Mouse (Mus musculus): ENCODE results near the gene Ifnb1. TPM values are rescaled to one million over a fixed set of nuclear protein-coding genes. Genes with fewer than 3 reads are reported as not detected.

Gene Ifnb1
- polyA plus RNA-seq, 1 experiment from 2014 or later = not detected

GRCm38 (mm10) chr4:88515250-88515649 is 7.3 kb downstream of the Ifnb1 start:
- Histone ChIP-seq H3K4me3 (ENCODE audit: low read length) (no peak overlapping the region; the same call in 1 of the 2 replicates), H3K4me1 (ENCODE audit: control insufficient read depth, insufficient read depth, low read length) (0 out of 2 replicates have a peak, but pooled peaks cover 2% of the 10 kb centered on the region), H3K9me3 (ENCODE audit: control insufficient read depth, low read length) (no peaks in the 10 kb centered on the region), H3K27me3 (replicated peaks; ENCODE audit: control insufficient read depth, insufficient read depth, low read length) (no peaks in the 10 kb centered on the region), H3K4me2 (ENCODE audit: low read depth, low read length) (0 out of 2 replicates have a peak overlapping the region, but pooled peaks have one; percentile 33), H3K27ac (ENCODE audit: low read length) (no peak overlapping the region), H3K9ac (ENCODE audit: low read depth, low read length) (no peak overlapping the region), H3K36me3 (ENCODE audit: control insufficient read depth, insufficient read depth, low read length) (no peaks in the 10 kb centered on the region)
- WGBS = 38% methylated on average over 2 of the region's 2 CpGs
- no peak for ATAC-seq

GRCm38 (mm10) chr4:88514403-88514802 is 8.2 kb downstream of the Ifnb1 start:
- H3K4me3 ChIP-seq (ENCODE audit: low read length) = no peak overlapping the region
- no peaks in the 10 kb centered on the region for H3K27me3 ChIP-seq (replicated peaks; ENCODE audit: control insufficient read depth, insufficient read depth, low read length)
- H3K9ac ChIP-seq (ENCODE audit: low read depth, low read length) = no peak overlapping the region
- H3K27ac ChIP-seq (ENCODE audit: low read length) = no peak overlapping the region
- no peak for ATAC-seq
- 52% methylated on average over 4 of the region's 4 CpGs for WGBS
- no peaks in the 10 kb centered on the region for H3K36me3 ChIP-seq (ENCODE audit: control insufficient read depth, insufficient read depth, low read length)
- H3K4me1 ChIP-seq (ENCODE audit: control insufficient read depth, insufficient read depth, low read length) = 0 out of 2 replicates have a peak, but pooled peaks cover 2% of the 10 kb centered on the region
- H3K4me2 ChIP-seq (ENCODE audit: low read depth, low read length) = no peak overlapping the region
- no peaks in the 10 kb centered on the region for H3K9me3 ChIP-seq (ENCODE audit: control insufficient read depth, low read length)

- no peak overlapping the region for H3K4me2 ChIP-seq (ENCODE audit: low read depth, low read length)
- no peaks in the 10 kb centered on the region for H3K9me3 ChIP-seq (ENCODE audit: control insufficient read depth, low read length)
- no peaks in the 10 kb centered on the region for H3K36me3 ChIP-seq (ENCODE audit: control insufficient read depth, insufficient read depth, low read length)
- H3K27ac ChIP-seq (ENCODE audit: low read length) = no peak overlapping the region
- no peaks in the 10 kb centered on the region for H3K27me3 ChIP-seq (replicated peaks; ENCODE audit: control insufficient read depth, insufficient read depth, low read length)
- 88% methylated on average over 4 of the region's 4 CpGs for WGBS
- ATAC-seq = no peak
- H3K9ac ChIP-seq (ENCODE audit: low read depth, low read length) = no peak overlapping the region
- no peak overlapping the region for H3K4me3 ChIP-seq (ENCODE audit: low read length)
- H3K4me1 ChIP-seq (ENCODE audit: control insufficient read depth, insufficient read depth, low read length) = 0 out of 2 replicates have a peak, but pooled peaks cover 2% of the 10 kb centered on the region
Measured at GRCm38 (mm10) chr4:88513743-88514142, 8.8 kb downstream of the Ifnb1 start.

GRCm38 (mm10) chr4:88503753-88504152 is 18.8 kb downstream of the Ifnb1 start:
- Histone ChIP-seq H3K4me3 (ENCODE audit: low read length) (no peak overlapping the region), H3K36me3 (ENCODE audit: control insufficient read depth, insufficient read depth, low read length) (no peaks in the 10 kb centered on the region), H3K9me3 (ENCODE audit: control insufficient read depth, low read length) (no peaks in the 10 kb centered on the region), H3K4me1 (ENCODE audit: control insufficient read depth, insufficient read depth, low read length) (no peaks in the 10 kb centered on the region), H3K27ac (ENCODE audit: low read length) (no peak overlapping the region), H3K27me3 (replicated peaks; ENCODE audit: control insufficient read depth, insufficient read depth, low read length) (no peaks in the 10 kb centered on the region), H3K9ac (ENCODE audit: low read depth, low read length) (no peak overlapping the region), H3K4me2 (ENCODE audit: low read depth, low read length) (no peak overlapping the region)
- no peak for ATAC-seq
- WGBS = 77% methylated on average over 4 of the region's 4 CpGs

GRCm38 (mm10) chr4:88501247-88501646 is 21.3 kb downstream of the Ifnb1 start:
- Histone ChIP-seq H3K4me2 (ENCODE audit: low read depth, low read length) (no peak overlapping the region), H3K36me3 (ENCODE audit: control insufficient read depth, insufficient read depth, low read length) (no peaks in the 10 kb centered on the region), H3K9me3 (ENCODE audit: control insufficient read depth, low read length) (no peaks in the 10 kb centered on the region), H3K4me3 (ENCODE audit: low read length) (no peak overlapping the region), H3K9ac (ENCODE audit: low read depth, low read length) (no peak overlapping the region), H3K4me1 (ENCODE audit: control insufficient read depth, insufficient read depth, low read length) (no peaks in the 10 kb centered on the region), H3K27ac (ENCODE audit: low read length) (no peak overlapping the region), H3K27me3 (replicated peaks; ENCODE audit: control insufficient read depth, insufficient read depth, low read length) (no peaks in the 10 kb centered on the region)
- WGBS = 78% methylated on average over 3 of the region's 3 CpGs
- ATAC-seq = no peak

GRCm38 (mm10) chr4:88496321-88497018 is 26.1 kb downstream of the Ifnb1 start:
- H3K4me1 ChIP-seq (ENCODE audit: control insufficient read depth, insufficient read depth, low read length) = no peaks in the 10 kb centered on the region
- no peak overlapping the region for H3K9ac ChIP-seq (ENCODE audit: low read depth, low read length)
- H3K4me2 ChIP-seq (ENCODE audit: low read depth, low read length) = no peak overlapping the region
- ATAC-seq = no peak
- H3K9me3 ChIP-seq (ENCODE audit: control insufficient read depth, low read length) = no peaks in the 10 kb centered on the region
- 62% methylated on average over 6 of the region's 6 CpGs for WGBS
- H3K4me3 ChIP-seq (ENCODE audit: low read length) = no peak overlapping the region
- H3K27ac ChIP-seq (ENCODE audit: low read length) = no peak overlapping the region
- H3K27me3 ChIP-seq (replicated peaks; ENCODE audit: control insufficient read depth, insufficient read depth, low read length) = no peaks in the 10 kb centered on the region
- no peaks in the 10 kb centered on the region for H3K36me3 ChIP-seq (ENCODE audit: control insufficient read depth, insufficient read depth, low read length)

- Histone ChIP-seq H3K9me3 (ENCODE audit: control insufficient read depth, low read length) (no peaks in the 10 kb centered on the region), H3K27ac (ENCODE audit: low read length) (no peak overlapping the region), H3K36me3 (ENCODE audit: control insufficient read depth, insufficient read depth, low read length) (no peaks in the 10 kb centered on the region), H3K4me1 (ENCODE audit: control insufficient read depth, insufficient read depth, low read length) (no peaks in the 10 kb centered on the region), H3K4me3 (ENCODE audit: low read length) (no peak overlapping the region), H3K4me2 (ENCODE audit: low read depth, low read length) (no peak overlapping the region), H3K9ac (ENCODE audit: low read depth, low read length) (no peak overlapping the region), H3K27me3 (replicated peaks; ENCODE audit: control insufficient read depth, insufficient read depth, low read length) (no peaks in the 10 kb centered on the region)
- no peak for ATAC-seq
- WGBS = 93% methylated on average over 2 of the region's 2 CpGs
Measured at GRCm38 (mm10) chr4:88489622-88490021, 33.0 kb downstream of the Ifnb1 start.

GRCm38 (mm10) chr4:88488107-88488506 is 34.5 kb downstream of the Ifnb1 start:
- H3K4me2 ChIP-seq (ENCODE audit: low read depth, low read length) = no peak overlapping the region
- WGBS = 68% methylated on average over 3 of the region's 3 CpGs
- H3K27me3 ChIP-seq (replicated peaks; ENCODE audit: control insufficient read depth, insufficient read depth, low read length) = no peaks in the 10 kb centered on the region
- no peak overlapping the region for H3K27ac ChIP-seq (ENCODE audit: low read length)
- no peaks in the 10 kb centered on the region for H3K4me1 ChIP-seq (ENCODE audit: control insufficient read depth, insufficient read depth, low read length)
- ATAC-seq = no peak
- no peak overlapping the region for H3K9ac ChIP-seq (ENCODE audit: low read depth, low read length)
- H3K9me3 ChIP-seq (ENCODE audit: control insufficient read depth, low read length) = no peaks in the 10 kb centered on the region
- no peaks in the 10 kb centered on the region for H3K36me3 ChIP-seq (ENCODE audit: control insufficient read depth, insufficient read depth, low read length)
- no peak overlapping the region for H3K4me3 ChIP-seq (ENCODE audit: low read length)

- Histone ChIP-seq H3K27ac (ENCODE audit: low read length) (no peak overlapping the region), H3K9me3 (ENCODE audit: control insufficient read depth, low read length) (no peaks in the 10 kb centered on the region), H3K4me1 (ENCODE audit: control insufficient read depth, insufficient read depth, low read length) (peaks cover 4% of the 10 kb centered on the region; the same call in 1 of the 2 replicates), H3K4me2 (ENCODE audit: low read depth, low read length) (no peak overlapping the region), H3K27me3 (replicated peaks; ENCODE audit: control insufficient read depth, insufficient read depth, low read length) (no peaks in the 10 kb centered on the region), H3K9ac (ENCODE audit: low read depth, low read length) (no peak overlapping the region), H3K36me3 (ENCODE audit: control insufficient read depth, insufficient read depth, low read length) (no peaks in the 10 kb centered on the region), H3K4me3 (ENCODE audit: low read length) (no peak overlapping the region)
- WGBS = 60% methylated on average over 6 of the region's 6 CpGs
- peak; percentile 26; the same call in 1 of the 2 replicates for ATAC-seq
Measured at GRCm38 (mm10) chr4:88480130-88480529, 42.4 kb downstream of the Ifnb1 start.

- no peak for ATAC-seq
- H3K36me3 ChIP-seq (ENCODE audit: control insufficient read depth, insufficient read depth, low read length) = no peaks in the 10 kb centered on the region
- H3K9me3 ChIP-seq (ENCODE audit: control insufficient read depth, low read length) = no peaks in the 10 kb centered on the region
- no peak overlapping the region for H3K9ac ChIP-seq (ENCODE audit: low read depth, low read length)
- H3K27me3 ChIP-seq (replicated peaks; ENCODE audit: control insufficient read depth, insufficient read depth, low read length) = no peaks in the 10 kb centered on the region
- H3K4me2 ChIP-seq (ENCODE audit: low read depth, low read length) = no peak overlapping the region
- H3K27ac ChIP-seq (ENCODE audit: low read length) = no peak overlapping the region
- H3K4me3 ChIP-seq (ENCODE audit: low read length) = no peak overlapping the region
- peaks cover 4% of the 10 kb centered on the region; the same call in 1 of the 2 replicates for H3K4me1 ChIP-seq (ENCODE audit: control insufficient read depth, insufficient read depth, low read length)
- 60% methylated on average over 9 of the region's 9 CpGs for WGBS
Measured at GRCm38 (mm10) chr4:88478809-88479186, 43.8 kb downstream of the Ifnb1 start.
